Mouse (Mus musculus) embryonic fibroblast, embryonic 13.5 days (primary cell): ENCODE data around the gene Igf1r.

Experiments
- CTCF ChIP-seq: IDR thresholded peaks from 2 replicates; pipeline ENCODE4 v1.5.1; 2011; ENCODE audit warnings: mild to moderate bottlenecking, control low read depth, low read length, moderate library complexity, borderline replicate concordance; ENCODE audit not compliant: insufficient read depth
- POLR2A ChIP-seq: IDR thresholded peaks from 2 replicates; pipeline ENCODE4 v1.6.1; 2011; ENCODE audit warnings: low read depth, mild to moderate bottlenecking, control low read depth, low read length, moderate library complexity

GRCm38 (mm10) chr7:68257767-68258166, 305.1 kb downstream of the Igf1r start:
- TF ChIP-seq POLR2A, result no peak
- TF ChIP-seq CTCF, result no peak
